Mouse (Mus musculus) hindbrain, embryonic 10.5 days (tissue): ENCODE results near the gene Leo1. TPM values are rescaled to one million over a fixed set of nuclear protein-coding genes. Genes with fewer than 3 reads are reported as not detected.
A peak's percentile ranks its signal among the peaks of the same experiment; 100 is the strongest.
"Not testable (repeated sequence)": the region's sequence is repeated elsewhere in the genome, so short reads cannot be mapped to it uniquely, and the experiment has no call there.

Experiments
- DNase-seq: peaks from one replicate; pipeline ENCODE4 v3.0.0-alpha.2; 2017; ENCODE audit warnings: low spot score
- H3K27ac ChIP-seq: fragments of 300-500 bp; sonication (generic); 2 replicates; pipeline ENCODE4 v1.5.1; 2016; ENCODE audit warnings: mild to moderate bottlenecking, moderate library complexity
- H3K27me3 ChIP-seq: fragments of 300-500 bp; sonication (generic); 2 replicates; pipeline ENCODE4 v1.6.1; 2016; ENCODE audit warnings: mild to moderate bottlenecking; ENCODE audit not compliant: poor library complexity, insufficient read depth, severe bottlenecking
- H3K36me3 ChIP-seq: fragments of 300-500 bp; sonication (generic); 2 replicates; pipeline ENCODE4 v1.6.1; 2016; ENCODE audit warnings: mild to moderate bottlenecking, moderate library complexity
- H3K4me1 ChIP-seq: fragments of 300-500 bp; sonication (generic); replicated peaks from 2 replicates; pipeline ENCODE4 v1.6.1; 2016; ENCODE audit warnings: mild to moderate bottlenecking
- H3K4me3 ChIP-seq: fragments of 300-500 bp; sonication (generic); 2 replicates; pipeline ENCODE4 v1.5.1; 2016; ENCODE audit warnings: mild to moderate bottlenecking, moderate library complexity
- H3K9me3 ChIP-seq: fragments of 300-500 bp; sonication (generic); 2 replicates; pipeline ENCODE4 v1.6.1; 2016; ENCODE audit warnings: mild to moderate bottlenecking, moderate library complexity
- WGBS: fragments of 180-500 bp; shearing (Covaris S2); methylation state at CpG from one replicate; pipeline ENCODE4 v1.1.7; 2016; 5-methylcytosine and 5-hydroxymethylcytosine counted together
- polyA plus RNA-seq: library from polyadenylated mRNA; unstranded; fragments of >200 nt; fragmentation: Nextera tagmentation; extraction: Ambion mirVana; gene quantifications from 2 replicates; pipeline ENCODE4 v1.2.1, GENCODE M21; 2016

Gene Leo1
- polyA plus RNA-seq, 1 experiment from 2014 or later = 38.4 TPM

DNA sequence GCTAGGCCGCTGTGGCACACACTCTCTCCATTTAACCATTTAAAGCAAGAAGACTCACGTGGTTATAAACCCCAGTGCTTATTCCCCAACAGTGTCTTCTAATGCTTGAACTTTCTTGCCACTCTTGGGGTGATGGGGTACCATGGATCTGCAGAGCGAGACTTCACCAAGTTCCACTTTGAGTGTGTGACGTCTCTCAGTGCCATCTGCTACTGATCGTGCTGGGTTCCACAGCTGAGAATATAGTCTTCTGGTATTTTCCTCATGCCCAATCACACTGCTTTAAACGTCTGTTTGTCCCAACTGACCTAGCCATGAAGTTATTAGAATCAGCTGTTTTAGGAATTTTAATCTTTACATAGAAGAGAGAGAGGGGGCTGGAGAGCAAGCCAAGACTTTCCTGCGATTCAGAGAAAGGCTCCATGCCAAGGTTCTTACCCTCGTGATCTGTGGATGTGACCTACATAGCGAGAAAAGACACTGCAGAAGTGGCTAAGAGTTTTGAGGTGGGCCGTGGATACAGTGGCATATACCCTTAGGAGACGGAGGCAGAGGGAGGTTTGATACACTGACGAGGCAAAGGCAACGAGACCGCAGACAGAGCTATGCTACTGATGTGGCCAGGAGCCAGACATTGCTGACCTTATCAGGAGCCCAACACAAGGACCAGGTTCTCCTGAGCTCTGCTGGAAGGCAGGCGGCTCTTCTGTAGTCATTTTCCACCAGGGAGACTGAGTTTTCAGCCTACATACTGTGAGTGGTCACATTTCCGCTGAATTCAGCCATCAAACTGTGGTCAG, 10.3 kb upstream of the Leo1 start:
- Histone ChIP-seq H3K36me3 (no peaks in the 10 kb centered on the region), H3K27me3 (no peaks in the 10 kb centered on the region), H3K4me1 (peaks cover 18% of the 10 kb centered on the region), H3K9me3 (no peaks in the 10 kb centered on the region), H3K27ac (no peak overlapping the region), H3K4me3 (no peak overlapping the region)
- no peak for DNase-seq
- 83% methylated on average over 16 of the region's 16 CpGs for WGBS

DNA sequence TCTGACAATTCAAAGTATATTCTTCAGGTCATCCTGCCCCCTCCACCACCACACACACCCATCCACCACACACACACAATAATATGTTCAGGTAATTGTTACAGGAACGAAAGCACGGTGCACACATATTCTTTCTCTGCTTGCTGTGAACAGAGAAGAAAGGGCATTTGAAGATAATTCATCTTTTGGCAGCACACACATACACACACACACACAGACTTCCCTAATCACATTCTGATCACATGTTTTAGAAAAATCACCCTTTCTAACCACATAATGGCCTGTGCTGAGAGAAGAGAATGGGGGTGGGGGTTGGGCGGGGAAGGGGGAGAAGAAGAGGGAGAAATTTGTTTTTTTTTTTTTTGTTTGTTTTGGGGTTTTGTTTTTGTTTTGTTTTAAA, 8.6 kb upstream of the Leo1 start:
- no peak overlapping the region for H3K27ac ChIP-seq
- H3K36me3 ChIP-seq = no peaks in the 10 kb centered on the region
- no peak overlapping the region for H3K4me3 ChIP-seq
- no peaks in the 10 kb centered on the region for H3K9me3 ChIP-seq
- H3K27me3 ChIP-seq = no peaks in the 10 kb centered on the region
- no peak for DNase-seq
- peaks cover 24% of the 10 kb centered on the region for H3K4me1 ChIP-seq
- 79% methylated on average over 3 of the region's 3 CpGs for WGBS

DNA sequence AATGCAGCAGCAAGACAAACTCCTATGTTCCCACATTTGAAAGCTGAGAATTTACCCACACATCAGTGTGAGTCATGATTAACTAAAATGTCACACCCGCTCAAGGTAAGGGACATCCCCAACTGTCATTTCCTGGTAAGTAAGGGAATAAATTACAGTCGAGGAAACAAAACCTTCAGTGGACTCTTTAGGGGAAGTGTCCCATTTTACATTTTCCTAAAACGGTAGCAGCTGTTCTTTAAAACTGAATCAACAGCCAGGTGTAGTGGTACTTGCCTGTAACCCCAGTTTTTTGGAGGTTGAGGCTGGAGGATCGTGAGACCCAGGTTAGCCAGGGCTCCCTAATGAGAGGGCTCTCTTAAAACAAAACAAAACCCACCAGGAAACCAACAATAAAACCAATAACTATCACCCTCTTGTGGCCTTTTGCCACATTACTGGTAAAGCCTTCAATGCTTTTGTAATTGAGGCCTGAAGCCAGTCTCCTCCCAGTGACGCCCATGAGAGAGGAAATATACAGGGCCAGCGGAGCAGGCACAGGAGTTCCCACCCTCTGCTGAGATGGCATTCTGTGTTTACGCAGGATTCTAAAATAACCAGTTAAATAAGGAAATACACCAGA, 7.0 kb upstream of the Leo1 start:
- Histone ChIP-seq H3K4me3 (no peak overlapping the region), H3K9me3 (no peaks in the 10 kb centered on the region), H3K4me1 (peaks cover 28% of the 10 kb centered on the region), H3K27me3 (no peaks in the 10 kb centered on the region), H3K27ac (peak overlapping the region; percentile 31), H3K36me3 (no peaks in the 10 kb centered on the region)
- WGBS = 55% methylated on average over 7 of the region's 7 CpGs
- no peak for DNase-seq

DNA sequence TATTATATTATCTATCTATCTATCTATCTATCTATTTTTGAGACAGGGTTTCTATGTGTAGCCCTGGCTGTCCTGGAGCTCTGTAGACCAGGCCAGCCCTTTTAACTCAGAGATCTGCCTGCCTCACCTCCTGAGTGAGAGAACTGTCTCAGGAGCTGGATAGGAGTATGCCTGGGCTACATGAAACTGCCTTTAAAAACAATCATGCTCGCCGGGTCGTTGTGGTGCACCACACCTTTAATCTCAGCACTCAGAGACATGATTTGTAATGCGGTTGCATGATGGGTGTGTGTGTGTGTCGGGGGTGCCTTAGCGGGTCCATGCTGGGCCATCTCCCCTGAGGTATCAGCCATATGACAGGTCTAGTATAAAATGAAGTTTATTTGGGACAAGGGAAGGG, 6.5 kb upstream of the Leo1 start:
- Histone ChIP-seq H3K4me1 (peaks cover 28% of the 10 kb centered on the region), H3K9me3 (no peaks in the 10 kb centered on the region), H3K27me3 (no peaks in the 10 kb centered on the region), H3K27ac (peak overlapping the region; percentile 85; the same call in 1 of the 2 replicates), H3K4me3 (no peak overlapping the region), H3K36me3 (no peaks in the 10 kb centered on the region)
- no peak for DNase-seq
- 79% methylated on average over 6 of the region's 6 CpGs for WGBS

DNA sequence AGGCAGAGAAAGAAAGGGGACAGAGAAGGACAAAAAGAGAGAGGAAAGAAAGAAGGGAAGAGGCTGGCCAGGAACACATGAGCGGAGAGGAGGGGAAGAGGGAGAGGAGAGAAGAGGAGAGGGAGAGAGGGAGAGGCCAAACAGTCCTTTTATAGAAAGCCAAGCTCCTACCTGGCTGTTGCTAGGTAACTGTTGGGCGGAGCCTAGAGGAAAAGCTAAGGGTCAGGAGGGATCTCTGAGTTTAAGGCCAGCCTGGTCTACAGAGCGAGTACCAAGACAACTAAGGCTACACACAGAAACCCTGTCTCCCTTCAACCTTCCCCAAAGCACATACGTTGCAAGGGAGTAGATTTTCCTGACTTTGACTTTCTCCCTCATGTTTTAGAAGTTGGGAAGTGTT, 6.0 kb upstream of the Leo1 start:
- Histone ChIP-seq H3K27ac (peak overlapping the region; percentile 85), H3K4me3 (no peak overlapping the region), H3K27me3 (no peaks in the 10 kb centered on the region), H3K9me3 (no peaks in the 10 kb centered on the region), H3K4me1 (peaks cover 28% of the 10 kb centered on the region), H3K36me3 (no peaks in the 10 kb centered on the region)
- DNase-seq = no peak
- WGBS = 76% methylated on average over 4 of the region's 4 CpGs

DNA sequence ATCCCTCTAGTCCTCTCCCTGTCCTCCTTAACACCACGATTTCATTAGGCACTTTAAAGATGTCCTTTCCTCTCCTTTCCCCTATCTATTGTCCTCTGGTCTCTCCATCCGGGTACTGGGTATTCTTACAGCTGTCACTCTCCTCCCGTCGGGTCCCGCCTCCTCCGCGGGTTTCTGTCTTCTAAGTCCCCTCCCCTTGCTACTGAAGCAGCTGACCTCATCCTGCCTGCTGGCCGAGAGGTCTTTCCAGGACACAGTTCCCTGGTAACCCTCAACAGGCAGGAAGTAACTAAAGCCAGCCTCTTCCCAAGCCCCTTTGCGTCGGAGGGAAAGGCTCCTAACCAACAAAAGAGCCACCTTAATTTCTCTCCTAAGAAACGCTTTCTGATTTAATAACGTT, 5.4 kb upstream of the Leo1 start:
- WGBS = 3% methylated on average over 12 of the region's 12 CpGs
- H3K36me3 ChIP-seq = no peaks in the 10 kb centered on the region
- peak overlapping the region; percentile 85 for H3K27ac ChIP-seq

DNA sequence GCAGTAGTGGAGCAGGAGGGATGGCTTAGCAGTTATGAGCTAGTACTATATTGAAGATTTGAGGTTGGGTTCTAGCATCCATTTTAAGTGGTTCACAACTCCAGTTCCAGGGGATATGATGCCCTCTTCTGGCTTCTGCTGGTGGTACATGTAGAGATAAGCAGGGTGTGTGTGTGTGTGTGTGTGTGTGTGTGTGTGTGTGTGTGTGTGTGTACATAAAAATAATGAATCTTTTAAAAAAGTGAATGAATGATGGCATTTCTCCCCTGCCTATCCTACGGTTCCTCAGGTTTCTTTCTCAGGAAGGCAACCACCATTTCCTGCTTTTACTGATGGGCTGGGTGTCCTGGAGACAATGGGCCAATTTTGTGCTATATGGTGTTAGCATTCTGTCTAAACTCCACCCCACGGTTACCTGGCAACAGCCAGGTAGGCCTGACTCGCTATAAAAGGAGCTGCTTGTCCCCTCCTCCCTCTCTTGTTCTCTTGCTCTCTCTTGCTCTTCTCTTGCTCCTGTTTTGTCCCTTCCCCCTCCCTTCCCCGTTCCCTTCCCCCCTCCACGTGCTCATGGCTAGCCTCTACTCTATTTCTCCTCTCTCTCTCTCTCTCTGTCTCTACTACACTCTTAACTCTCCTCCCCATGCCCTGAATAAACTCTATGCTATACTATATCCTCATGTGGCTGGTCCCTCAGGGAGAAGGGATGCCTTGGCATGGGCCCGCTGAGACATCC, 3.5 kb upstream of the Leo1 start:
- WGBS = 23% methylated on average over 6 of the region's 6 CpGs

More for the DNA sequence above, 5.4 kb upstream of the Leo1 start:
- Histone ChIP-seq H3K9me3 (no peaks in the 10 kb centered on the region), H3K4me1 (peaks cover 28% of the 10 kb centered on the region), H3K4me3 (0 out of 2 replicates have a peak overlapping the region, but pooled peaks have one; percentile 2), H3K27me3 (no peaks in the 10 kb centered on the region)
- DNase-seq = peak; percentile 87

DNA sequence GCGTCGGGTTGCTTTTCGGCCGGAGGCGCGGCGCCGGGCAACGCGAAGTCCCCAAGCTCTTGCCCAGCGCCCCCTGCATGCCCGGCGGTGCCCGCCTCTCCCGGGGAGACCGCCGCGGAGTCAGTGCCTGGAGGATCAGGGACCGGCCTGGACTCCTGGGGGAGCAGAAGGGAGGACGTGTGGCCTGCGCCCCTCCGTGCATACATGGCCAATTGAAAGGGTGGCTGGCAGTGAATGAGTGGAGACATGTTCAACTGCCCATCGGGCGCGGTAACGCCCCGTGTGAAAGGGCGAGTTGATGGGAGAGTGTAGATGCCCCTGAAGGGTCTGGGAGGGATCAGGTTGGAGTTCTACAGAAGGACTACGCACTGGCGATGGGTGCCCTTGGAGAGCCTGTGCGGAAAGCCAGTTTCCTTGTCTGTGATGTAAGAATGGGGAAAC, 387 bp downstream of the Leo1 start:
- H3K36me3 ChIP-seq = peaks cover 26% of the 10 kb centered on the region
- DNase-seq = no peak
- 1% methylated on average over 31 of the region's 31 CpGs for WGBS
- no peaks in the 10 kb centered on the region for H3K27me3 ChIP-seq
- H3K4me1 ChIP-seq = peaks cover 18% of the 10 kb centered on the region
- peak overlapping the region; percentile 90 for H3K4me3 ChIP-seq
- peak overlapping the region; percentile 96 for H3K27ac ChIP-seq
- H3K9me3 ChIP-seq = no peaks in the 10 kb centered on the region

More for the DNA sequence above, 3.5 kb upstream of the Leo1 start:
- H3K36me3 ChIP-seq = no peaks in the 10 kb centered on the region
- H3K4me3 ChIP-seq = no peak overlapping the region
- DNase-seq = peak; percentile 43
- no peaks in the 10 kb centered on the region for H3K9me3 ChIP-seq
- H3K27ac ChIP-seq = no peak overlapping the region
- peaks cover 38% of the 10 kb centered on the region for H3K4me1 ChIP-seq
- no peaks in the 10 kb centered on the region for H3K27me3 ChIP-seq

DNA sequence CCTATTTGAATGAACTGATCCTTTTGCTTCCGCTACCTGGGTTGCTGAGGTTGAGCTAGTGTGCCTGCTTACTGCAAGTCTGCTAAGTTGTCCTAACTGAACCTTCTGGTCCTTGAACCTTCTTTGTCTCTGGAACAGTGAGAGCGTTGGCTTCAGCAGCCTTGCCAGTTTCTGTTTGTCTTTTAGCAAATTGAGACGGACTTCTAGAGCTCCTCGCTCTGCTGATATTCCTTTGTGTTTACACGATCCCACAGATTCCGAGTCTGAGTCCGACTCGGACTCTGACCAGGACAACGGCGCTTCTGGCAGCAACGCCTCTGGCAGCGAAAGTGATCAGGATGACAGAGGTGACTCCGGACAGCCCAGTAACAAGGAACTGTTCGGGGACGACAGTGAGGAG, 3.7 kb downstream of the Leo1 start:
- peaks cover 13% of the 10 kb centered on the region for H3K4me1 ChIP-seq
- peaks cover 58% of the 10 kb centered on the region for H3K36me3 ChIP-seq
- 90% methylated on average over 15 of the region's 15 CpGs for WGBS
- H3K9me3 ChIP-seq = no peaks in the 10 kb centered on the region
- no peaks in the 10 kb centered on the region for H3K27me3 ChIP-seq
- no peak overlapping the region for H3K27ac ChIP-seq
- no peak overlapping the region for H3K4me3 ChIP-seq
- DNase-seq = no peak

DNA sequence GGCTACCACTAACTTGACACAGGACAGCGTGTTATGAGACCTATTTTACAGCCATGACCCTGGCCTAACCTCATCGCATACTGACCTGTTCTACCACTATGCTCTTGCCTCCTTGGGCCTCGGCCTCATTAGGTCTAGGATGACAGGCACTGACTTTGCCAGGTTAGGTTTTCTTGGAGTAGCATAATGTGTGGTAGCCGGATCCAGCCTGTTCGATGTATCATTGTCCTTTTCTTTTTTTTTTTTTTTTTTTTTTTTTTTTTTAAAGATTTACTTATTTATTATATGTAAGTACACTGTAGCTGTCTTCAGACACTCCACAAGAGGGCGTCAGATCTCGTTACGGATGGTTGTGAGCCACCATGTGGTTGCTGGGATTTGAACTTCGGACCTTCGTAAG, 5.2 kb downstream of the Leo1 start:
- H3K27ac ChIP-seq, H3K4me3 ChIP-seq, H3K27me3 ChIP-seq, DNase-seq, H3K9me3 ChIP-seq: not testable (repeated sequence)
- 85% methylated on average over 10 of the region's 10 CpGs for WGBS
- peaks cover 69% of the 10 kb centered on the region for H3K36me3 ChIP-seq
- H3K4me1 ChIP-seq = peaks cover 13% of the 10 kb centered on the region

DNA sequence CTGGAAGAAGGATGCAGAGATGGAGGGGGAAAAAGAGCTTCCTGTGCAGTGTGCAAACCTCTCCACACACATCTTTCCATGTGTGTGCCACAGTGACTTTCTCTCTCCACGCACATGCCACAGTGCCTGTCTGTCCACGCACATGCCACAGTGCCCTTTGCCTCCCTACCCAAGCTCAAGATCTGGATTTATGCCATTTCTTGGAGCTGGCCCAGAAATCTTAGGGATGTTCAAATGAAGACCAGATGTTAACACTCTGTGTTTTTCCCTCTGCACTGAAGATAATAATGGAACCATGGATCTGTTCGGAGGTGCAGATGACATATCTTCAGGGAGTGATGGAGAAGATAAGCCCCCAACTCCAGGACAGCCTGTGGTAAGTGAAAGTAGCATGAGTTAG, 6.7 kb downstream of the Leo1 start:
- H3K27ac ChIP-seq = no peak overlapping the region
- H3K4me3 ChIP-seq = no peak overlapping the region
- H3K27me3 ChIP-seq = no peaks in the 10 kb centered on the region
- peaks cover 84% of the 10 kb centered on the region for H3K36me3 ChIP-seq
- 96% methylated on average over 3 of the region's 3 CpGs for WGBS
- no peaks in the 10 kb centered on the region for H3K9me3 ChIP-seq
- no peak for DNase-seq
- peaks cover 2% of the 10 kb centered on the region; the same call in 1 of the 2 replicates for H3K4me1 ChIP-seq

DNA sequence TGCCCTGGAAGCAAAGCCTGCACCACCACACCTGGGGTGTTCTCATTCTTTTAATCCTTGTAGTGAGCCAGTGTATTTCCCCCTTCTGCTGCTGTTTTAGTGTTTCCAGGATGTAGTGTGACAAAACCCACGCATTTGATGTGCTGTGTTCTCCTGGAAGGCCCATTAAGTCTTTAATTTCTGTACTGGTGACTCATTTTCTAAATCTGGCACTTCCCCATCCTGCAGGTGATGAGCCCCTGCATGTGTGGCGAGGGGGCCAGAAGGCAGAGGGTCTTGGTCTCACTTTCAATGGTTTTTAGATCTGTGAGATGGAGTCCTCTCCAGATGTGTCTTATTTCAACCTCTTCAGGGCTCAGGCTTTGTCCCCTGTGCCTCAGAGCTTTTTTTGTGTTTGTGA, 12.7 kb downstream of the Leo1 start:
- H3K27ac ChIP-seq = no peak overlapping the region
- no peak overlapping the region for H3K4me3 ChIP-seq
- WGBS = 93% methylated on average over 2 of the region's 2 CpGs
- H3K36me3 ChIP-seq = peaks cover 95% of the 10 kb centered on the region
- no peak for DNase-seq
- no peaks in the 10 kb centered on the region for H3K9me3 ChIP-seq
- no peaks in the 10 kb centered on the region for H3K4me1 ChIP-seq
- H3K27me3 ChIP-seq = no peaks in the 10 kb centered on the region

DNA sequence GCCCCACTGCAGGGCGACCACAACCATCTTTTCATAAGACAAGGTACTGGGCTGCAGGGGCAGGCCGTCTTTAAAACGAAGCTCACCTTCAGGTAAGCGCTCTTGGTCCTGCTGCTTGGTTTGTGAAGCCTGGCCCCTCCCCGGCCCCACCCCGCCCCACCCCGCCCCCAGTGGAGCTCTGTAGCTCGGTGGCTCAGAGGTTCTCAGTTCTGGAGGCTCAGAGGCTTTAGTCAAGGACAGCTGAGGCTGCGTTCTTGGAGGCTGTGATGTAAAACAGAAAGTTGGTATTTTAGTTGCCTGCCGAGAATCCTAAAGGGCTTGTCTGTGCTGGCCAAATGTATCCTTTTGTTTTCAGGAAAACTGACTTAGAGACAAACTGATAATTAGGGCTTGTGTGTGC, 14.4 kb downstream of the Leo1 start:
- Histone ChIP-seq H3K9me3 (no peaks in the 10 kb centered on the region), H3K4me3 (no peak overlapping the region), H3K4me1 (no peaks in the 10 kb centered on the region), H3K36me3 (peaks cover 98% of the 10 kb centered on the region), H3K27ac (no peak overlapping the region), H3K27me3 (no peaks in the 10 kb centered on the region)
- WGBS = 88% methylated on average over 10 of the region's 10 CpGs
- no peak for DNase-seq
